Mouse (Mus musculus) urinary bladder, postnatal 14 days (tissue): ENCODE results near the gene Cnot10.
A peak's percentile ranks its signal among the peaks of the same experiment; 100 is the strongest.

Source experiments
- DNase-seq: peaks from one replicate; pipeline ENCODE4 v3.0.0; 2021; ENCODE audit warnings: low spot score

The Cnot10 gene

DNA sequence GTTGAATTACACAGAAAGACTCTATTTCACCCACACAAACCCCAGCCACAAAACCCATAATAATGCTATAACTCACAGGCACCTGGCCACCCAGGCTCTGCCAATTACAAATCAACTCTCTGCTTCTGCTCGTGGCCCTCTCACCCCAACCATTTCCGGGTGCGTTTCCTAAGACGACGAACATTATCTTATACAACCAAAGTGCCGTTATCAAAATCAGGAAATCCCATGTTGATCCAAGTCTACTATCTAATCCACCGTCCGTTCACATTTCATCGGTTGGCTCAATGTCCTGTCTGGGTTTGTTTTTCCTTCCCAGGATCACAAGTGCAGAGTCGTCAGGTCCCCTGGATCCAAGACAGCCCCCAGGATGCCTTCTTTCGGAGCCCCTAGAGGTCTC is 61.3 kb downstream of the Cnot10 start:
- no peak for DNase-seq

GRCm38 (mm10) chr9:114576001-114576400 is 64.0 kb downstream of the Cnot10 start:
- DNase-seq = peak; percentile 42

- no peak for DNase-seq
Observed at GRCm38 (mm10) chr9:114573528-114573927, 66.5 kb downstream of the Cnot10 start.

- DNase-seq = no peak
Observed at GRCm38 (mm10) chr9:114568682-114569474, 71.1 kb downstream of the Cnot10 start.

DNA sequence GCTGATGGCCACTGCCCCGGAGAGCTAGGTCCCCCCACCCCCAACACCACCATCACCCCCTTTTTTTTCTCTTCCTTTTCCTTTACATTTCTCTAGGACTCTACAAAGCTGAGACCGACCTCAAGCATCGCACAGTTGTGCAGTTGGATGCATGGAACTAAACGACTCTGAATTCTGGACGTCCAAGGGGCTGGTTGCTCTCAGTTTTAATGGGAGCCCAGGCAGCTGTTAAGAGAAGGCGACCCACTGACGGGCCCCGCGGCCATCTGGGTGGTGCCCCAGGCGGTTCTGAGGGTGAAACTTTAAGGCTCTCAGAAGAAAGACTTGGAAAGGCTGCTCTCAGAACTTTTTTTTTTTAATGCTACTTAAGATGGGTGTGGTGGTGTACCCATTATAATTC is 75.3 kb downstream of the Cnot10 start:
- no peak for DNase-seq

DNA sequence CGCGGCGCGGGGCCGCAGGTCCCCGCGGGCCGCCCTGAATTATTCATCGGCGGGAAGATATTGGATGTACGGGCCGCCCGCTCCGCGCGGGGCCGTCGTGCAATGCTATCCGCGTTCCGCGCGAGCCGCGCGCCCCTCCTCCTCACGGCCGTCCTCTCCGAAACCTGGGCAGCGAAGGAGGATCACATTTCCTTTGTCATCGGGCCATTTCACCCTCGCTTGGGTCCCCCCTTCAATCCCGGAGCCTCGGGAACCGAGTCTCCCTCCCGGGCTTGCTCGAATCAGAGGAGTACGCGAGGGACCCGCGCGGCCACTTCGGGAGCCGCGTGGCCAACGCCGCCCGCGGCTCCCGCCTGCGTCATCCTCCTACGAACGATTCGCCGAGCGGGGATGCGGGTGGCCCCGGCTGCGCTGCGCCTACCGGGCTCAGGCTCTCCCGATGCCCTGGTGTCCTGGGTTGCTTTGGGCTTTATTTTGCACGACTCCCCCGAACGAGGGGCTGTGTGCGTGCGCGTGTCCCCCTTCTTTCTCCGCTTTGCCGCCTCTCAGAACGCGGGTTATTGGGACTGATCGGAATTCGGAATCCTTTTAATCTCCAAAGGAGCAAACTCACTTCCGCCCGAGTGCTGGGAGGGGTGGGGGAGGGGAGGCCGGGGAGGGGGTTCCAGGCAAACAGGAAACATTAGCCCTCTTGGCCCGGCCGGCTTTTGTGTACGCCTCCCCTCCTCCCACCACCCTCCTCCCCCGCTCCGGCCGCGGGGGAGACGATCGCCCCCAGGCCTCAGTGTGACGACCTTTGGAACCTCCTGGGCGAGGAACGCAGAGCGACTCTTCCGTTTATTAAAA is 76.0 kb downstream of the Cnot10 start, which contains the start of gene Trim71:
TSS of gene Trim71 (minus strand) at position 609 of the 846 bp plus-strand sequence.
- no peak for DNase-seq

- DNase-seq = no peak
Observed at GRCm38 (mm10) chr9:114562919-114563751, 76.8 kb downstream of the Cnot10 start.

GRCm38 (mm10) chr9:114562031-114562918 is 77.7 kb downstream of the Cnot10 start:
- DNase-seq = no peak

DNA sequence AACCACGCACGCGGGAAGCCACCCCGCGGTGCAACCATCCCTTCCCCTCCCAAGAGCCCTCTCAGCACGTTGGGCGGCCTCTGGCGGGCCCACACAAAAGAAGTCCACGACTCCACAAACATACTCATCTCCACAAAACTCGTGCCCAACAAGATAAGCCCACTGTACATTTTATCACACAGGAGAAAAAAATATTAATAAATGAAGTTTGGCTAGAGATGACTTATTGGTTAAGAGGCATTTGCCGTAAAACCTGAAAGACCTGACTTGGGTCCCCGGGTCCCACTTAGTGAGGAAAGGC is 78.4 kb downstream of the Cnot10 start:
- DNase-seq = no peak

GRCm38 (mm10) chr9:114560771-114561670 is 79.0 kb downstream of the Cnot10 start:
- DNase-seq = no peak

DNA sequence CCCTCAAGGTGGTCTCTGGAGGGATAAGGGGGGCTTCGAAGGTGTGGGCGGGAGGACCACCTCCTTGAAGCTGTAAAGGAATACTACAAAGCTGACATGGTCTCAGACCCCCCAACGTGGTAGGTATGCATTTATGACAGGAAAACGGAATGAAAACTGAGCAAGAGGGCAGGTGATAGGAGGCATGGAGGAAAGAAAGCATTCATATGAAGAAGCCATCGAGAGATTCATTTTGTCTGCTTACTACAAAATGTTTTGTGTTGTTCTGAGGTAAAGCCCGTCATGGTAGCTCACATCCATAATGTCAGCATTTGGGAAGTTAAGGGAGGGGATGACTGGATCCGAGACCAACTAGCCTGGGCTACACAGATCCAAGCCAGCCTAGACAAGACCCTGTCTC is 79.8 kb downstream of the Cnot10 start:
- no peak for DNase-seq

- no peak for DNase-seq
Observed at GRCm38 (mm10) chr9:114557086-114557485, 82.9 kb downstream of the Cnot10 start.

DNA sequence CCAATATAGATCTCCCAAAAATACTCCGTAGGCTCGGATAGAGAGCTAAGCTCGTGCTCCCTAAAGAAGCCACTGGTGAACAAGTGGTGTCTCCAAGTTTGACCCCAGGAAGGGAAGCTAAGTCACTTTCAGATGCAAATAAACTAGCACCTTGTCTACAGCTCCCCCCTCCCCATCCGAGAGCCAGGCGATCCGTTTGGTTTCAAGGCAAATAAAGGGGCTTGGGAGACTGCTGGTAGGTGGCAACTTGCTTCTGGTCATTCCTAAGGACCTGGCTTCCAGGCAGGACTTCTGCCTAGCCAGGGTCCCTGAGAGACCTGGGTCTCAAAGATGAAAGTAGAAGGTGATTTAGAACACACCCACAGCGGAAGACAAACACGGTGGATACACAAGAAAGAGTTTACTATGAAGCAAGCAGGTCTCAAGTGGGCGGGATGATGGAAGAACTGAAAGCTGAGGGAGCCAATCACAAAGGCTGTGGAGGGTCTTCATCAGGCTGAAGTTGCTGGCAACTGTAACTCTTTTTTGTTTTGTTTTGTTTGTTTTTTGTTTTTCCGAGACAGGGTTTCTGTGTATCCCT is 83.6 kb downstream of the Cnot10 start:
- DNase-seq = no peak

DNA sequence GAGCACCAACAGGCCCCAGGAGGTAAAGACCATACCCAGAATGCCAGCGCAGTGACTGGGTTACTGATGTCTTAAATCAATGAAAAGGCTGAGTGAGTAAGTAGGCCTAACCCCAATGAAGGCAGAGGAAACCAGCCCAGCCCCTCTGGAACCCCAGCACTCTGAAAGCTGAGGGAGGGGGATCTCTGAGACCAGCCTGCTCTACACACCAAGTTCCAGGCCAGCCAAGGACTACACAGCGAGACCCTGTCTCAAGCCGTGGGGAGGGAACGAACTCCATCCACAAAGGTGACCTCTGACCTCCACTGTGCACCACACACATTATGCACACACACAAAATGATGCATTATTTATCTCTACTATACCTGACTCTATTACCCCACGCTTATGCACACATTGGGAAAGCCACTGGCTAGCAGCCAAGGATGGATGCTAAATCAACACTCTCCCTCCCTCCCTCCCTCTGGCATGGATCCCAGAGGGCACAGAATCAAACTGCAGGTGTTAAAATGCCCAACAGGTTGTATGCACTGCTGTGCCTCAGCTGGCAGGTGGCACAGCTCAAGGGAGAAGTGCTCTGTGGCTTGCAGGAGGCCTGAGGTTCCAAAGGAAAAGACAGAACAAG is 85.5 kb downstream of the Cnot10 start:
- DNase-seq = peak; percentile 72

DNA sequence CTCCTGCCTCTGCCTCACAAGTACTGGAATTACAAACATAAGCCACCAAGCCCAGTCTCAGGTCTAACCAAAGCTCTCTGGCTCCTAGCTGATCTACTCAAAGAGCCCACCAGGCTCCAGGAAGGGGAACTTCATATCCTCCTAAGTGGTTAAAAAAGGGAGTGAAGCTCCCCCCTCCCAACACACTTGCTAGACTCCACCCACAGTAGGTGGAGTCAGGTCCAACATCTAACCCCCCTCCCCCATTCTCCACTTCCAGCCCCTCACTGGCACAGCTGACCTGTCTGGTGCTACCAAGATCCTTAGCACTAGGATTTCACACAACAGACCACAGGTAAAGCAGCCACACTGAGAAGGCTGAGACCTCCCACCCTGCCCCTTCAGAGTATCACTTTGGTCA is 86.2 kb downstream of the Cnot10 start:
- no peak for DNase-seq

DNA sequence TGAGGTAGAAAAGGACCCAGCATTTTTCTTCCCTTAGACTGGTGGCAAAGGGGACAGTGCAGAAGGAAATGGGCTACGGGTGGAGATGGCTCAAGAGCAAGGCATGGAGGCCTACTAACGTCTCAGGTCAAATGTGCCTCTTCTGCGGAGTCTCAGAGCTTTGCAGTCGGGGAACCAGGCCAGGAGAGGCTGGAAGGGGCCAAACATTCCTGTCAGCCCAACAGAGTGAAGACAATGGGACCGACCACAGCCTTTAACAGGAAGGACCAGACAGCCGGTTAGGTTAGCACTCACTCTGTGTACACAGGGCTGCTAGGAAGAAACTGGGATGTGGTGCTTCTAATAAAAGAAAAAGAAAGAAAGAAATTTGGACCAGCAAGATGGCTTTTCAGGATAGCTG is 90.0 kb downstream of the Cnot10 start:
- DNase-seq = no peak

DNA sequence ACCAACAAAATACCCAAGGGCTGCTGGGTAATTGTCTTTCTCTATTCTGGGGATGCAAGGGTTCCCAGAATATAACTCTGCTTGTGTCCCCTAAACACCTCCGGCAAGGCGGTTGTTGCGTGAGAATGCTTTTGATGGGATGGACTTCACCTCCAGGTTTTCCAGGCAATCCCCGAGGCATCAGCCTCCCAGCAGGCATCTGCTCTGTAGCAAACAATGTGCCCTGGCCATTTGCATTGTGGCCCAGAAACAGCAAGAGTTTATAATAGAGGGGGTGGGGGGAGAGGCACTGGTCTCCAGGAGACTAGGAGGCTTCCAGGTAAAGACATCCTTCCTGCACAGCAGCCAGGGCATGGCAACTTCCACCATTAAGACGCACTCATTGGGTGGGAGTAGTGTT is 90.9 kb downstream of the Cnot10 start:
- no peak for DNase-seq

- DNase-seq = no peak
Observed at GRCm38 (mm10) chr9:114548496-114548895, 91.5 kb downstream of the Cnot10 start.

DNA sequence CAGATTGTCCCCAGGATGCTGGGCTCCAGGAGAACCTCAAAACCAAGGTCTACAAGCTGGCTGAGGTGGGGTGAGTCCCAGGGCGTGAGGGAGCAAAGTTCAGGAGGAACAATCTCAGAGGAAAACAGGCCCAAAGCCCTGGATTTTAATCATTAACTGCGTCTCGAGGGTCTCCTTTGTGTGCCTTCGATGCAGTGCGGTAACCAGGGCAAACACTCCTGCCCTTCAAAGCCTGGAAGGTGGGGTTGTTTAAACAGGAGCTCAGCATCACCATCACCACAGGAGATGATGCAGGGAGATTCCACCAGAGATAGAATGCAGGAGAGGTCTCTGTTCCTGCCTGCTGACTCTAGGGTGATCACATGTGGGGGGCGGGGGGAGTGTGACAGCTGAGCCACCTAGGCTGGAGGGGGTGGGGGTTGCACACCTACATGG is 92.3 kb downstream of the Cnot10 start:
- DNase-seq = no peak

DNA sequence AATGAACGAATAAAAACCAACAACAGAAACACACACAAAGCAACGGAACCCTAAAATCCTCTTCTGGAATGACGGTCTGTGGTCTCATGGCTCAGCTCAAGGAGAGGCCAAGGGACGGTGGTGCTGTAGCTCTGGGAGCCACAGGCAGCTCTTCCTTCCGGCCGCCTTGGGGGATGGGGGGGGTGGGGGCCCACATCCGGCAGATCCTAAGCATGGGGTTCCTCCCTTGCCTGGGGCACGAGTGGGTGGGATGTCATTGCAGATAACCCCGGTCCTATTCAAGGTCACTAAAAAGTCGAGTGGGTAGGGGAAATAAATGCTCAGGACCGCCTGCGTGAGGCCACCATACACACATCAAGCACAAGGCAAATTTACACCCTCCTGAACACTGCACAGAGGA is 93.2 kb downstream of the Cnot10 start:
- DNase-seq = no peak
